Mouse (Mus musculus): ENCODE results near the gene AU022252. TPM values are rescaled to one million over a fixed set of nuclear protein-coding genes. Genes with fewer than 3 reads are reported as not detected.

AU022252 gene
- 10 to 100 TPM; 10.3 to 21.8 TPM for total RNA-seq (2023)

DNA sequence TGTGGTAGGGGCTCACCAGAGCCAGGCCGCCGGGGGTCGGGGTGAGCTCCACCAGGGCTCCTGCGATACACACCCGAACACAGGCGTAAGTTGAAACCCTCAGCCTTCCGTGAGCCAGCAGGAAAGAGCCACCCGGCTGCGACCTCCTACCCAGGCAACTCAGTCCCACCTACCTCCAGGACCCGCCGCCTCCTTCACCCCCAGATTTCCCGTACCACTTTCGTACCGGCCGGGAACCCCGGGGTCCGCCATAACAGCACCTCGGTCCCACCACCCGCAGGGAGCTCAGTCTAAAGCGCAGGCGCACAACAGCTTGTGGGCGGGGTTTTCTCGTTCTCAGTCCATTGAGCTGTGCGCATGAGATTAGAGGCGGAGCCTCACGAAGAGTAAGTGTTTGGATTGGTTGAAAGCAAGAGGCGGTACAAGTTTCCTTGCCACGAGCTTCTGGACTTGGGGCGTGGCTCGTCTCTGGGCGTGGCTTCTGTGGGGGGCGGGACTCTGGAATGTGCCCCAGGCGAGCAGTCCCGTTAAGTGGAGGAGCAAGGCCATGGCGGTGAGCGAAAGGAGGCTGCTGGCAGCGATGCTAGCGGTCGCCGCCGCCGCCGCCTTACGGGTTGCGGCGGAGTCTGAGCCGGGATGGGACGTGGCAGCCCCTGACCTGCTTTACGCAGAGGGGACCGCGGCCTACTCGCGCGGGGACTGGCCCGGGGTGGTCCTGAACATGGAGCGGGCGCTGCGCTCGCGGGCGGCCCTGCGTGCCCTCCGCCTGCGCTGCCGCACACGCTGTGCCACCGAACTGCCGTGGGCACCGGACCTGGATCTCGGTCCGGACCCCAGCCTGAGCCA lies at the start of gene AU022252, which contains the start of gene P3h1:
TSS of gene AU022252 (minus strand) at position 303 of the 846 bp plus-strand sequence.
TSS of gene P3h1 (plus strand) at position 506 of the 846 bp plus-strand sequence.

DNA sequence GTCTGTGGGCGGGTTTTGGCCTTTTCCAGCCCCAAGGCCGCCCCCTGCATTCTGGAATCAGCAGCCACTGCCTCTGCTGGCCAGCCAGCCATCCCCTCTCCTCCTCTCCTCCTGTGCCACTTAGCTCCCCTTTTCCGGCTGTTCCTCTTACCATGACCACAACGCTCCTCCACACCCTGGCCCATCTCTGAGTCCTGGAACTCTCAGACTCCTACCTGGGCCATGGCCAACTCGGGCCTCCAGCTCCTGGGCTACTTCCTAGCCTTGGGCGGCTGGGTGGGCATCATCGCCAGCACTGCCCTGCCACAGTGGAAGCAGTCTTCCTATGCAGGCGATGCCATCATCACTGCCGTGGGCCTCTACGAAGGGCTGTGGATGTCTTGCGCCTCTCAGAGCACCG lies 22.8 kb upstream of the AU022252 start, which contains the start of gene Cldn19:
TSS of gene Cldn19 (plus strand) at position 64 of the 400 bp plus-strand sequence.

DNA sequence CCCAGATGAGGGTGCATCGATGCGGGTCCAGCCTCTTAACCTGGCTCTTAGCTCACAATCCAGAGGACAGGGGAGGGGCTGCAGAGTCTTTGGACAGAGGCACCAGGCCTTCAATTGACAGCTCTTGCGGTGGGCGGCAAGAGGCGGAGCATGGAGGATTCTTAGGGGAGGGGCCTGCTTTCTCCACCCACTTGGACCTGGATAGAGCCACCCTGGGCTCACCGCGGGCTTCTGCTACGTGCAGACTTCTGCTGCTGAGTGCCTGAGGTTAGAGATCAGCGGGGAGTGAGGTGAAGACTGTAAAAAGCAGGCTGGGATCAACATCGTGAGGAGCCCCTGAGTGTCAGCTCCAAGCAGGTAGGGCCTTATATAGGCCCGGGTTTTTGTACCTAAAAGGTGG lies 14.3 kb downstream of the AU022252 start, which contains the start of gene Tmem269:
TSS of gene Tmem269 (minus strand) at position 49 of the 400 bp plus-strand sequence.

DNA sequence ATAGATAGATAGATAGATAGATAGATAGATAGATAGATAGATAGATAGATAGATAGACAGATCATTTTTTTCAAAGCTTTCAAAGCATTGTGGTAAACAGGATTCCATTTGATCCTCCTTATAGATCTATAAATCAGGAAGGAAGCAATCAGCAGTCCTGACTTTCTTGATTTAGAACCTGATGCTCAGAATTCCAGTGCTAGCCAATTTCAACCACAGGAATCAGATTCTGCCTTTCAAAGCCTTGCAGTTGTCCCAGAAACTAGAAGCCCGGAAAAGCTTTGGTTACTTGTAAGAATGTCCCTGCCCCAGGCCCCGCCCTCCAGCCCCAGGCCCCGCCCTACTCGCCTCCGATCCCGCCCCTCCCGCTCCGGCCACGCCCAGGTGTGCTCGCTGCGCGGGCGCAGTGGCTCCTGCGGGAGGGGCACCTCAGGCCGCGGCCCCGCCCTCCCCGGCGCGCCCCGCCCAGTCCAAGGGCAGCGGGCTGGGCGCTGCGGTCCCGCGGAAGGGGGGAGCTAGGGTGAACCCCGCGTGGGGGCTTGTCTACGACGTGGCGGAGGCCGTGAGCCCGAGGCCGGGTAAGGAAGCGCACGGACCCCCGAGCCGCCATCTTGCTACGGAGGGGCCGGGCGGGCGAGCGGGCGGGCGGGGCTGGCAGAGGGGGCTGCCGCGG lies 37.5 kb downstream of the AU022252 start, which contains the start of gene Svbp:
TSS of gene Svbp (plus strand) at position 398 of the 673 bp plus-strand sequence.

DNA sequence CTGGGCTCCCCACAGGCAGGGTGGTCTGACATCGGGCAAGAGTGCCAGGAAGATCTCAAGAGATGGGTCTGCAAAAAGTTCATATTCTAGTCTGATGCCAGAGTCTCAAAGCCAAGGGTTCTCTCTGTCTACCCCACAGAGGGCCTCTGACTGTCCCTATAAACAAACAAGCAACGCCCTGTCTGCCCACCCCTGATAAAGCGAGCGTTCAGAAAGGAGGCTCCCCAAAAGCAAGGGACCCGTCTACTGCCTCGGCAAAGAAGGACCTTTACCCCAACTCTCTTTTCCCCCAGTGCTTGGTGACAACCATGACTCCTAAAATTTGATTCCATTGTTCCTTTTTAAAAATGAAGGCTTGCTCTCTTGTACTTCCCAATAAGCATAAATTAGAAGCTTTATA lies 42.6 kb downstream of the AU022252 start, which contains the start of gene Ermap:
TSS of gene Ermap (minus strand) at position 148 of the 400 bp plus-strand sequence.

DNA sequence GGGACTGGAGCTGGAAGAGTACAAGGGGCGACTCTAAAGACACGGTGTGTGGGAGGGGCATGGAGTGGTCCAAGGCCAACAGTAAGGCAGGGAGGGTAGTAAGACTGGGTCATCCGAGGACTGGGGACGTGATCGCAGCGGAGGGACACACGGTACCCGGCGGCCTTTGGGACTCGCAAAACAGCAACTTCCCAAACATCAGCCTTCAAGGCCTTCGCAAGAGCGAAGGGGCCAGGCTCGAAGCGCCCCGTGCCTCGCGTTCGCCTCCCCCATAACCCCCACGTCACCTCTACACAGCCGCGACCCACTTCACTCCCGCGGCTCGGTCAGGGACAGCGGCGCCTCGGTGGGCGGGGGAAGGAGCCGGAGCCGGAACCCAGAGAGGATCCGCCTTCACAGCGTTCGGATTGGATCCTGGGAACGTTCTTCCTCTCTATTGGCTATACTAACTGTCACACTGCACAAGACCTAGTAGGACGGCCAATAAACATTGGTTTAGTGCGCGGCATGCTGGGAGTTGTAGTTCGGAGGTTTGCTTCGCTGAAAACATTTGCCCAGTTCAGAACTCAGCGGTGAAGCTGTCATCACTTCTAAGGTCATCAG lies 58.6 kb downstream of the AU022252 start, which contains the start of gene Zfp691:
TSS of gene Zfp691 (minus strand) at position 345 of the 603 bp plus-strand sequence.

Other genes starting within 250 kb of the AU022252 start
- gene Slc2a1, start 124.0 kb downstream of the AU022252 start, total RNA-seq (2023) = 10 to 100 TPM; 47.8 to 50.0 TPM
- gene Zfp691, start 58.5 kb downstream of the AU022252 start, total RNA-seq (2023) = 1 to 10 TPM; 7.6 to 9.6 TPM
- under 1 TPM; 0.26 to 0.47 TPM for gene Ermap, start 42.7 kb downstream of the AU022252 start, total RNA-seq (2023)
- gene Svbp, start 37.4 kb downstream of the AU022252 start, total RNA-seq (2023) = 10 to 100 TPM; 23.0 to 23.4 TPM
- gene Tmem269, start 14.5 kb downstream of the AU022252 start, total RNA-seq (2023) = under 1 TPM in 1 of 2 experiments, not detected in 1; 0.52 TPM
- 1 to 10 TPM; 6.0 TPM for gene P3h1, start 203 bp upstream of the AU022252 start, total RNA-seq (2023)
- gene Cldn19, start 22.7 kb upstream of the AU022252 start, total RNA-seq (2023) = not detected
- gene Ybx1, start 61.9 kb upstream of the AU022252 start, total RNA-seq (2023) = 100 to 1,000 TPM; 400 to 420 TPM
- 10 to 100 TPM; 29.5 to 37.9 TPM for gene Ppih, start 87.8 kb upstream of the AU022252 start, total RNA-seq (2023)
- gene Ccdc30, start 182.8 kb upstream of the AU022252 start, total RNA-seq (2023) = under 1 TPM in 1 of 2 experiments, not detected in 1; 0.30 TPM
- 10 to 100 TPM; 12.9 to 16.5 TPM for gene Ppcs, start 189.7 kb upstream of the AU022252 start, total RNA-seq (2023)
- gene Zmynd12, start 190.1 kb upstream of the AU022252 start, total RNA-seq (2023) = not detected